Mouse (Mus musculus) right cerebral cortex, postnatal 14 days (tissue): ENCODE results near the gene Nradd.

Source experiments
- DNase-seq: peaks from one replicate; pipeline ENCODE4 v3.0.0; 2022

Gene Nradd

DNA sequence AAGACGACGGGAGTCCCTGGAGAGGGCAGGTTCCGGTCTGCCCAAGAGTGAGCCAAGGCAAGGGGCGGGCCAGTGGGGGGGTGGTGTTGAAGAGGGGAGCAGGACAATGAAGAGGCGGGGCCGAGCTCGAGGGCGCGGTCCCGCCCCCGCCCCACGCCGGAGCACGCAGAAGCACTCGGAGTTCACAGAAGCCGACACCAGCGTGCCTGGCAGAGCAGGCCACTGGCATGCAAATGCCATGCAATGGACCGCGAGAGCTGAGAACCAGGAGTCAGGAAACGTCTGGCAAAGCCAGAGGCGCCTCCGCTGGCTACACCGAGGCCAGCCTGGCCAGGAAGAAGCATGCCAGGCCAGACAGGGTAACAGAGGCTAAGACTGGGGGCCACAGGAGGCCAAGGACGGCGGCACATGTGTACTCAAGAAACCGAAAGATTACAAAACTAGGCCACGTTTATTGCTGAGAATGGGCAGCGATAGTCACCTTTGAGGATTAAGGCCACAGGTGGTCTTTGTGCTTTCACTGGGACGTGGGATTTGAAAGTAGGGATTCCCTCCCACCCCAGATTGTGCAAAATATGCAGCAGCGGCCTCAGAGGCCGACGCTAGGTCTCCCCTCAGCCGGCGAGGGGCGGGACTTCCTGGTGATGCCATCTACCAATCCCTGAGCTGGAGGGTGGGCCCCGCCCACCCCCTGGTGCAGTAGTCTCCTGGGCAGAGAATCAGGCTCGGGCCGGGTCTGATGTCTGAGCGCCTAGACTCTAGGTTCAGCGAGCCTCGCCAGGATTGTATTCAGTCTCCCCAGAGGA, at the start of gene Nradd:
Nradd (minus strand) TSS at position 92 of the 806 bp plus-strand sequence.
- DNase-seq: peak; percentile 82

GRCm38 (mm10) chr9:110673107-110673752, 49.0 kb upstream of the Nradd start:
- no peak for DNase-seq

- DNase-seq: no peak
Measured at GRCm38 (mm10) chr9:110672462-110673106, 48.3 kb upstream of the Nradd start.

- no peak for DNase-seq
Measured at GRCm38 (mm10) chr9:110669785-110670184, 45.5 kb upstream of the Nradd start.

GRCm38 (mm10) chr9:110668601-110669293, 44.5 kb upstream of the Nradd start:
- no peak for DNase-seq

DNA sequence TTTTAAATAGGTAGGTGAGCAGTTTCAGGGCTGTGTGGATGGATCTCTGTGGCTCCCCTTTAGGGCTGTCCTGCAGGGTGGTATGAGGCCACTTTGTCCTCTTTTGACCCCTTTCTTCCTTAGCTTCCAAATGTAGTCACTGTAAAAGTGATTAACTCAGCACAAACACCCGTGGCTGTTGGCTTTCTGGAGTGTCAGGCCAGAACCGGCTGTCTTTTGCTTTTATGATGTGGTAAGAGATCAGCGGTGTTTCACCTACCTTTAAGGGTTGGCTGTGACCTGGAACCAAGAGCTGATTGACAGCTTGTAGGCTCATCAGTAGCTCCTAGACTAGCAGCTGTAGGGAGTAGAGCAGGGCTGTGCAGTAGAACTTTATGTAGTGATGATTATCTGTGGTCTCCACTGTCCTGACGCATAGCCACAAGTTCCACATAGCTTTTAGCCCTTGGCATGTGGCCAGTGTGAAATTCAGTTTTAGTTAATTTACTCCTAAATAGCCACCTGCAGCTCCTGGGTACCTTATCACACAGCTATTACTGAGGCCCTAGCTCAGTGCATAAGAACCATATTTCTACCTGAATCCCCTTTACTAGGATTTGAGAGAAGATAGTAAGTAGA, 43.1 kb upstream of the Nradd start:
- DNase-seq: no peak

DNA sequence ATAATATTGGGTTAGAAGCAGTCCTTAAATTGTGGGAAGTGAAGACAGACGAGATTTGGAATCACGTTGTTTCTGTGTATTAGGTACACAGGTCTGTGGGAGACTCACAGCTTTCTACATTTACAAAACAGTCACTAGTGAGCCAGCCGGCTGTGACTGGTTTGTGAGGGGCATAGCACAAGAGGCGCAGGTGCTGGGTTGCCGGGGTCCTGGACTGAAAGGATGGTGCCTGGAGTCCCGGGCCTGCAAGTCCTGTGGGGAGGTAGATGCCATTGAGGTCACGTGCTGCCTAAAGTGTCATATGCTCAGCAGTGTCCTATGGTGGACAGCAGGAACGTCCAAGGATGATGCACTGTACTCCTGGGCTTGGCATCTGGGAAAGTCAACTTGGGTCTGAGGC, 42.1 kb upstream of the Nradd start:
- DNase-seq: no peak

GRCm38 (mm10) chr9:110665912-110666311, 41.7 kb upstream of the Nradd start:
- DNase-seq: no peak

DNA sequence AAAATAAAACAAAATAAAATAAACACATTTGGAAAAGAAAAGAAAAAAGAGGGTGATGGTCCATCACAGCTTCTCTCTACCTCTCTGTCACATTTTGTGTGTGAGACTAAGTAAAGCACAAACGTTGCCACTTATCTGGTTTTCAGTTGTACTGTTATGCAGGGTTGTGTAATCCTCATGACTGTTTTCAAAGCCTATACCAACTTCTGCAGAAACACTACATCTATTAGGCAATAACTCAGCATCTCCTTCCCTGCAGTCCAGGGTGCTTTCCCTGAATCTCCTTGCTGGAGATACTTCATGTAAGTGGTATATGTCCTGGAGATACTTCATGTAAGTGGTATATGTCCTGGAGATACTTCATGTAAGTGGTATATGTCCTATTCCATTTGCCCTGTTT, 38.6 kb upstream of the Nradd start:
- DNase-seq: no peak

DNA sequence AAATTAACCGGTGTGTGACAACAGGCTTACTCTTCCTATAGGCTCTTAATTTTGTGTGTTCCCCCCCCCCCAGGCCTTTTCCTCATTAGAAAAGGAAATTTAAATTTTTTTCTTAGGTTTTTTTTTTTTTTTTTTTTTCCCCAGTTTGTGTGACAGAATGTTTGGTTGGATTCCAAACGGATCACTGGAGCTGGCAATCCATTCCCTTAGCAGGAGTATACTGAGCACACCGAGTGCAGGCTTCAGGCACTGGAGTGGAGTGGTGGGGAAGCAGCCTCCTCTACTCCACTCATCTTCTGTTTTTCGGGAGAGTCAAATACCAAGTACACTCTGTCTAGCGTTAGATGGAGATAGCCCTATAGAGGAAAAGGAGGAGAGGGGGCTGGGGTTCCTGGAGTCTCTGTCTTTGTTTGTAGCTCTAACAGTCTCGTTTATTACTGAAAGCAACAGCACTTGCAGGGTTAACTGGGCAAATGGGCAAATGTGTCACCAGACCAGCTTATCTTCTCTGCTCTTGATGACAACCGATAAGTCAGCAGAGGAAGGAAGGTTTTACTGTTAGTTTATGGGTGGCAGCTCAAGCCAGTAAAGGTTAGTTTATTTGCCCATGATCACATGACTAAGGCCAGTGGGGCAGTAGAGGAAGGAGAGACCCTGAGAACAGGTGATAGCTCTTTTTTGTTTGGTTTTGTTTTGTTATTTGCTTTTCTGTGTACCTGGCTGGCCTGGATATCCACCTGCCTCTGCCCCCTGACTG, 36.8 kb upstream of the Nradd start:
- DNase-seq: no peak

- no peak for DNase-seq
Measured at GRCm38 (mm10) chr9:110660208-110660607, 36.0 kb upstream of the Nradd start.

GRCm38 (mm10) chr9:110659521-110659920, 35.3 kb upstream of the Nradd start:
- DNase-seq: no peak

GRCm38 (mm10) chr9:110657474-110658078, 33.3 kb upstream of the Nradd start:
- DNase-seq: no peak

DNA sequence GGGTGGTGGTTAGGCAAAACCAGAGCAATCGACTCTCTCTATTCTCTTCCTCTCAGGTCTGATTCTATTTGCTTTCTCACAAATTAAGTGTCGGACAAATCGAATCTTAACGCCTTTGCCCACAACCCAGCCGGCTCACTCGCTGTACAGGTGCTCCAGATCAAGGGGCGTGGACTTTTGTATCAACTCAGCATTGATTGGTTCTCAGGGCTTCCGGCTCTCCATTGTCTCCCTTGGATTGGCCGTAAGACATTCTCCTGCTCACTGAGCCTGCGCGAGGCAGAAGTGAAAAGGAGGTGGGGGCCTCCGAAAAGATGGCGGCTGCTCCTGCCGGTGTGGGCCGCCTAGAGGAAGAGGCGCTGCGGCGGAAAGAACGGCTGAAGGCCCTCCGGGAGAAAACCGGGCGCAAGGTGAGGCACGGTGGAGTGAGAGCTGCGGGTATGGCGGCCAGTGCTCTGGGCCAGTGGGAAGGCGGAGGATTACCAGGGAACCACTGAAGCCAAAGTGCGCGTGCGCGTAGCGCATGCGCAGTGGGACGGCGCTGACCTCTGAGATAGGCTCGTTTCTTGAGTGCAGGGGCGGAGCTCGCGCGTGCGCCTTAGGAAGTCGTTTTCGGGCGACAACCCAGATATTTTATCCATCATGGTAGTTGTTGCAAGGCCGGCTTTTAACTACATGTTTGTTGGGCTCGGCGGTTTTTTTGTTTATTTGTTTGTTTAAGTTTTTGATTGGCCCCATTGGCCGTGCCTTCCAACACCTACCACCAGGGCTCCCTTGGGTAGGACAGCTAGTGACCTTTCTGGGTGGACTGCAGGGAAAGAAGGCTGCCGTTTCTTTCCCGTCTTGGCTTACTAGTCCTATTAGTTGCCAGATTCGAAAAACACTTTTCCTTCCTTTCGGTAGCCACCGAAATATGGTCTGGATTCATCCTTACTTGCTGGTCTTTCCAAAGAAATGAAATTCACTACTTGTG, 32.3 kb upstream of the Nradd start, which contains the start of gene Ccdc12:
Ccdc12 (plus strand) TSS at position 255 of the 973 bp plus-strand sequence.
- DNase-seq: peak; percentile 92

DNA sequence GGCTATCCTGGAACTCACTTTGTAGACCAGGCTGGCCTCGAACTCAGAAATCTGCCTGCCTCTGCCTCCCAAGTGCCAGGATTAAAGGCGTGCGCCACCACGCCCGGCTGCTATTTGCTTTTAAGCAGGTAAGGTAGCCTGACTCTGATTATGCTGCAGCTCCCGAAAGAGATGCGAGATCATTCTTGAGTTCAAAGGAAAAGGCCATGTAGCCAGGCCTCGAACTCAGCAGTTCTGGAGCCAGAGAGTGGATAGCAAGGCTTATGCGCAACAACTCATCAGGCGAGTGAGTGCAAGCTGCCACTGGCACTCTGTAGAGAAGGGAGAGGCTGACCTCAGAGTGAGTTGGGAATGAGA, 31.4 kb upstream of the Nradd start:
- DNase-seq: no peak

GRCm38 (mm10) chr9:110654726-110655650, 30.7 kb upstream of the Nradd start:
- no peak for DNase-seq

- DNase-seq: peak; percentile 72
Measured at GRCm38 (mm10) chr9:110653655-110654461, 29.6 kb upstream of the Nradd start, which contains the start of gene Nbeal2. Gene Nbeal2 (minus strand): TSS chr9:110654161.
